Mouse (Mus musculus): ENCODE data around the gene Pinlyp. TPM values are rescaled to one million over a fixed set of nuclear protein-coding genes. Genes with fewer than 3 reads are reported as not detected.

Gene Pinlyp
- polyA plus RNA-seq, 1 experiment from 2014 or later: not detected

DNA sequence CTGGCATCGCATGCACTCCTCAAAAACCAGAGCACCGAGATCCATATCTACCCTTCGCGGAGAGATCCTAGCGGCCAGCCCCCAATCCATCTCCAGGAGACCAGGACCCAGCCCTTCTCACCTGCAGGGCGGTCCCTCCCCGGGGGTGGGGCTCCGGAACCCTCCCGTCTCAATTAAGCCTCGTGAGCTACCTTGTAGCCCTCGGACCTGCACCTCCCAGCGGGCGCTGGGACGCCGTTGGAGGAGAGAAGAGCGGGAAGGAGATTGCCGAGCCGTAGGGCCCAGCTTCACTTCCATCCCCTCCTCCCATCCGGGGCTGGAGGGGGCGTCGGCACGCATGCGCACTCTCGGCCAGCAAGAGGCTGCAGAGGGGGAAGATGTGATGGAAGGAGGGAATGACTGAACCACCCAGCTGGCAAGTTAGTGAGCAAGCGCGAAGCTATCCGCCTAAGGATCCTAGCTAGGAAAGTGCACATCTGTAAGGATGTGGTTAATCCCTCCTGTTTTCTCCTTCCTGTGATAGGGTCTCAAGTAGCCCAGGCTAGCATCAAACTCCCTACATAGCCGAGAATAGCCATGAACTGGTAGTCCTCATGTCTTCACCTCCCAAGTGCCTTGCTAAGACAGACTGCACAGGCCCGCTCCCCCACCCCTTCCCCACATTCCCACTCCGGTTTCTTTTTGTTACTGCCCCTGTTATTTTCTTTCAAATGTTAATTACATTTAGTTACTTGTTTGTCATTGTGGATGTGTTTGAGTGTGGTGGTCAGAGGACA, 41.6 kb upstream of the Pinlyp start, which contains the start of the genes Ethe1 and Zfp575:
Gene Ethe1, plus strand, starts transcription at position 214 of the 776 bp plus-strand sequence.
Gene Zfp575, minus strand, starts transcription at position 312 of the 776 bp plus-strand sequence.
- peaks cover 19% of the 10 kb centered on the region for H3K4me1 ChIP-seq (ENCODE audit: control insufficient read depth, low read depth, low read length)
- no peak for ATAC-seq (ENCODE audit: low read depth)
- H3K27me3 ChIP-seq (ENCODE audit: control insufficient read depth, insufficient read depth, low read depth, low read length): peaks cover 20% of the 10 kb centered on the region
- H3K27ac ChIP-seq (ENCODE audit: low read length): no peak within 1 kb of the TSS
- peak within 1 kb of the TSS; percentile 60 for H3K4me2 ChIP-seq (ENCODE audit: low read depth, low read length)
- H3K36me3 ChIP-seq (ENCODE audit: control insufficient read depth, insufficient read depth): no peaks in the 10 kb centered on the region
- no peaks in the 10 kb centered on the region; the same call in 1 of the 2 replicates for H3K9me3 ChIP-seq (replicated peaks; ENCODE audit: control insufficient read depth, low read length)
- H3K4me3 ChIP-seq (ENCODE audit: low read depth, low read length): peak within 1 kb of the TSS; percentile 47
- H3K9ac ChIP-seq (ENCODE audit: low read depth, low read length): peak within 1 kb of the TSS; percentile 32
- 11% methylated on average over 30 of the region's 30 CpGs for WGBS (ENCODE audit: insufficient replicate concordance)

DNA sequence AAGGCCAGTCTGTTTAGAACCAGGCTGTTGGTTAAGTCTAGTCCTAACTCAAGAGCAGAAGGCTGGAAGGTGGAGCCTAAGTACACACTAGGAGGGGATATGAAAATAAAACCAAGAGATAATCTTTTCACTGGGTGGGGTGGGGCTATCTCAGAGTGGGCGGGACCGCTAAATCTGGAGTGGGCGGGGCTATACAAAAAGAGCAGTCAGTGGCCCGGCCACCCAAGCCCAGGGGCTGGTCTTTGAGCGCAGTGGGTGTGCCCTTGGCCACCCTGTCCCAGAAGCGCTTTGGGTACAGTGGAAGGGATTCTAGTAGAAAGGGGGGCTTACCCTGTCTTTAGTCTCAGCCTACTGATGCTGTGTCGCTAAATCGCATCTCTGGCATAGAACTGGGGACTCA, 40.9 kb upstream of the Pinlyp start:
- Histone ChIP-seq H3K4me3 (ENCODE audit: low read depth, low read length) (peak overlapping the region; percentile 47; the same call in 1 of the 2 replicates), H3K9me3 (replicated peaks; ENCODE audit: control insufficient read depth, low read length) (no peaks in the 10 kb centered on the region; the same call in 1 of the 2 replicates), H3K36me3 (ENCODE audit: control insufficient read depth, insufficient read depth) (no peaks in the 10 kb centered on the region), H3K27me3 (ENCODE audit: control insufficient read depth, insufficient read depth, low read depth, low read length) (peaks cover 20% of the 10 kb centered on the region), H3K27ac (ENCODE audit: low read length) (no peak overlapping the region), H3K4me2 (ENCODE audit: low read depth, low read length) (peak overlapping the region; percentile 60), H3K9ac (ENCODE audit: low read depth, low read length) (no peak overlapping the region), H3K4me1 (ENCODE audit: control insufficient read depth, low read depth, low read length) (peaks cover 13% of the 10 kb centered on the region)
- peak; percentile 60 for ATAC-seq (ENCODE audit: low read depth)
- WGBS (ENCODE audit: insufficient replicate concordance): 11% methylated on average over 8 of the region's 8 CpGs

DNA sequence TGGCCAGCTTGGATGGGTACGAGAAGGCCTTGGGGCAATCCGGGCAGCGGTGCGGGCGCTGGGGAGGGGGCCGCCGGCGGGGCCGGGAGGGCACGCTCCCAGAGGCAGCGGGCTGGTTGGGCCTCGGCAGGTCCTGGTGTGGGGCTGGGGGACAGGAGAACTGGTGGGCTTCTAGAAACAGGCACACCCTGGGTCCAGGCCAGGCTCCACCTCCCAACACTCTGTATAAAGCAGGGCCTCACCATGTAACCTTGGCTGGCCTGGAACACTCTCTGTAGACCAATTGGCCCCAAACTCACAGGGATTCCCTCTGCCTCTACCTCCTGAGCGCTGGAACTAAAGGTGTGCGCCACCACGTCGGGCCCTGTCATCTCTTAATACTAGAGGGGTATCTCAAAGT, 40.1 kb upstream of the Pinlyp start:
- WGBS (ENCODE audit: insufficient replicate concordance): 56% methylated on average over 11 of the region's 16 CpGs
- Histone ChIP-seq H3K9me3 (replicated peaks; ENCODE audit: control insufficient read depth, low read length) (no peaks in the 10 kb centered on the region; the same call in 1 of the 2 replicates), H3K27me3 (ENCODE audit: control insufficient read depth, insufficient read depth, low read depth, low read length) (peaks cover 20% of the 10 kb centered on the region), H3K36me3 (ENCODE audit: control insufficient read depth, insufficient read depth) (no peaks in the 10 kb centered on the region), H3K4me3 (ENCODE audit: low read depth, low read length) (no peak overlapping the region), H3K4me2 (ENCODE audit: low read depth, low read length) (no peak overlapping the region), H3K27ac (ENCODE audit: low read length) (no peak overlapping the region), H3K9ac (ENCODE audit: low read depth, low read length) (no peak overlapping the region), H3K4me1 (ENCODE audit: control insufficient read depth, low read depth, low read length) (peaks cover 7% of the 10 kb centered on the region)
- ATAC-seq (ENCODE audit: low read depth): no peak

DNA sequence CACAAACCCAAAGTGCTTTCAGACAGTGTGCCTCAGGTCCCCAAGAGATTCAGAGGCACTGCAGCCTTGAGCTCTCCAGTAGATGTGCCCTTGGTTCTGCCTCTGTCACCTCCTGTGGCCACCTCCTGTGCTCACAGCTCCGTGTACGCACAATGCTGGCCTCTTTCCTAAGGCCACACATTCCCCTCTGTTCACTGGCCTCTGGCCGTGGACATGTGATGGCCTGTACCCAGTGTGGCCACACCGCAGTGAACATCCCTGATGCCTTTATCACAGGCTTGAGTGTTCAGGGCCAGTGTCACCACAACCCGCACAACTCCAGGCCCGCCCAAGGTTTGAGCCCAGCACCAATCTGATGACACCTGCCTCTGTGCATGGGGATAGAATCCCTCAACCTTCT, 39.0 kb upstream of the Pinlyp start:
- no peak for ATAC-seq (ENCODE audit: low read depth)
- H3K27ac ChIP-seq (ENCODE audit: low read length): no peak overlapping the region
- 79% methylated on average over 6 of the region's 6 CpGs for WGBS (ENCODE audit: insufficient replicate concordance)
- H3K36me3 ChIP-seq (ENCODE audit: control insufficient read depth, insufficient read depth): no peaks in the 10 kb centered on the region
- peaks cover 7% of the 10 kb centered on the region for H3K4me1 ChIP-seq (ENCODE audit: control insufficient read depth, low read depth, low read length)
- H3K4me3 ChIP-seq (ENCODE audit: low read depth, low read length): no peak overlapping the region
- no peak overlapping the region for H3K9ac ChIP-seq (ENCODE audit: low read depth, low read length)
- H3K27me3 ChIP-seq (ENCODE audit: control insufficient read depth, insufficient read depth, low read depth, low read length): peaks cover 20% of the 10 kb centered on the region
- H3K4me2 ChIP-seq (ENCODE audit: low read depth, low read length): no peak overlapping the region
- no peaks in the 10 kb centered on the region; the same call in 1 of the 2 replicates for H3K9me3 ChIP-seq (replicated peaks; ENCODE audit: control insufficient read depth, low read length)

DNA sequence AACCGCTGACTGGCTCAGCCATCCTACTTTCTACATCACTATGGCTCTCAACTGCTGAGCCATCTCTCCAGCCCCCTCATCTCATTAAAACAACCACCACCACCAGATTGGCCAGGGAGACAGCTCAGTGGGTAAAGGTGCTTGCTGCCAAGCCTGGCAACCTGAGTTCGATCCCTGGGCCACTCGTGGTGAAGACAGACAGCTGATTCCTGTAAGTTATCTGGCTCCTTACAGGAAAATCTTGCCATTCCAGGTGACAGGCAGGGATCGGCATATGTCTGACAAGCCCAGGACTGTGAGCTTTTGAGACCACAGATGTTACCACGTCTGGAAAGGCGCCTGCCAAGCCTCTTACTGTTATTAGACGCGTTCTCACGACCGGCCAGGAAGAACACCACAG, 31.9 kb upstream of the Pinlyp start:
- no peak overlapping the region for H3K27ac ChIP-seq (ENCODE audit: low read length)
- peaks cover 3% of the 10 kb centered on the region; the same call in 1 of the 2 replicates for H3K4me1 ChIP-seq (ENCODE audit: control insufficient read depth, low read depth, low read length)
- no peak overlapping the region for H3K4me3 ChIP-seq (ENCODE audit: low read depth, low read length)
- H3K27me3 ChIP-seq (ENCODE audit: control insufficient read depth, insufficient read depth, low read depth, low read length): no peaks in the 10 kb centered on the region
- ATAC-seq (ENCODE audit: low read depth): no peak
- H3K9ac ChIP-seq (ENCODE audit: low read depth, low read length): no peak overlapping the region
- 81% methylated on average over 10 of the region's 10 CpGs for WGBS (ENCODE audit: insufficient replicate concordance)
- H3K4me2 ChIP-seq (ENCODE audit: low read depth, low read length): no peak overlapping the region
- H3K9me3 ChIP-seq (replicated peaks; ENCODE audit: control insufficient read depth, low read length): no peaks in the 10 kb centered on the region
- H3K36me3 ChIP-seq (ENCODE audit: control insufficient read depth, insufficient read depth): no peaks in the 10 kb centered on the region

DNA sequence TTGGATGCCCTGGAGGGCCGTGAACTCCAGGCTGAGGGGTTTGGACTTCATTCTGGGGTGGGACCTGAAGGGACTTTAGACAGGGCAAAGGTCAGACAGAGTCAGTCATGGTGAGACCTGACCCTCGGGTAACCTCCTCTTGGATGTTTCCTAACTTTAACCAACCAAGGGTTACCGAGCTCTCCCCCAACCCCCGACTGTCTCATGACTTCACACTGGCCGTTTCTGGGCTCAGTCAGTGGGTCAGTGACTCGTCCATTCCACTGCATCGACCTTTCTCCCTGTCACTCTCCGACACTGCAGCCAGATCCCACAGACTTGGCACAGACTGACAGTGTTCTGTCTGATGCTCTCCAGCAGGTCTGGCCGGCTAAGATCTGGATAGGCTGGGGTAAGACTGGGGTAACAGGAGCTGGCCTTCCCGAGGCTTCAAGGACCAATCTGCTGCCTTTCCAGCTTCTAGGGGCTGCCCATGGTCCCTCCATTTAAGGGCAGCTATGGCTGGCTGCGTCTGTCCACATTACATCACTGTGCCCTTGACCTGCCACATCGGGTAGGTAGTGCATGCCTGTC, 28.4 kb upstream of the Pinlyp start:
- Histone ChIP-seq H3K36me3 (ENCODE audit: control insufficient read depth, insufficient read depth) (no peaks in the 10 kb centered on the region), H3K27ac (ENCODE audit: low read length) (peak overlapping the region; percentile 7; the same call in 1 of the 2 replicates), H3K9me3 (replicated peaks; ENCODE audit: control insufficient read depth, low read length) (no peaks in the 10 kb centered on the region), H3K4me3 (ENCODE audit: low read depth, low read length) (no peak overlapping the region), H3K4me2 (ENCODE audit: low read depth, low read length) (no peak overlapping the region), H3K4me1 (ENCODE audit: control insufficient read depth, low read depth, low read length) (peaks cover 3% of the 10 kb centered on the region; the same call in 1 of the 2 replicates), H3K9ac (ENCODE audit: low read depth, low read length) (no peak overlapping the region), H3K27me3 (ENCODE audit: control insufficient read depth, insufficient read depth, low read depth, low read length) (no peaks in the 10 kb centered on the region)
- WGBS (ENCODE audit: insufficient replicate concordance): 52% methylated on average over 12 of the region's 12 CpGs
- ATAC-seq (ENCODE audit: low read depth): peak; percentile 83

DNA sequence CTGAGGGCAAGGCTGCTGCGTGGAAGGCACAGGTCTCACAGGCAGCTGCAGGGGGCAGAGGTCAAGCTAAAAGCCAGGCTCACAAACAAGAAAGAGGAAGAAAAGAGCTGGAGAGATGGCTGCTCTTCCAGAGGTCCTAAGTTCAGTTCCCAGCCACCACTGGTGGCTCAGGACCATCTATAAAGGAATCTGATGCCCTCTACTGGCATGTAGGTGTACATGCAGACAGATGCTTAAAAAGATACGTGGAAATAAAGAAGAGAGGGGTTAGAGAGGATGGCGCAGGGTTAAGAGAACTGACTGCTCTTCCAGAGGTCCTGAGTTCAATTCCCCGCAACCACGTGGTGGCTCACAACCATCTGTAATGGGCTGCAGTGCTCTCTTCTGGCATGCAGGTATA, 26.5 kb upstream of the Pinlyp start:
- Histone ChIP-seq H3K9ac (ENCODE audit: low read depth, low read length) (no peak overlapping the region), H3K27ac (ENCODE audit: low read length) (no peak overlapping the region), H3K36me3 (ENCODE audit: control insufficient read depth, insufficient read depth) (peaks cover 6% of the 10 kb centered on the region), H3K27me3 (ENCODE audit: control insufficient read depth, insufficient read depth, low read depth, low read length) (no peaks in the 10 kb centered on the region), H3K4me3 (ENCODE audit: low read depth, low read length) (no peak overlapping the region), H3K4me1 (ENCODE audit: control insufficient read depth, low read depth, low read length) (peaks cover 3% of the 10 kb centered on the region; the same call in 1 of the 2 replicates), H3K9me3 (replicated peaks; ENCODE audit: control insufficient read depth, low read length) (no peaks in the 10 kb centered on the region), H3K4me2 (ENCODE audit: low read depth, low read length) (no peak overlapping the region)
- WGBS (ENCODE audit: insufficient replicate concordance): 54% methylated on average over 5 of the region's 5 CpGs
- no peak for ATAC-seq (ENCODE audit: low read depth)

DNA sequence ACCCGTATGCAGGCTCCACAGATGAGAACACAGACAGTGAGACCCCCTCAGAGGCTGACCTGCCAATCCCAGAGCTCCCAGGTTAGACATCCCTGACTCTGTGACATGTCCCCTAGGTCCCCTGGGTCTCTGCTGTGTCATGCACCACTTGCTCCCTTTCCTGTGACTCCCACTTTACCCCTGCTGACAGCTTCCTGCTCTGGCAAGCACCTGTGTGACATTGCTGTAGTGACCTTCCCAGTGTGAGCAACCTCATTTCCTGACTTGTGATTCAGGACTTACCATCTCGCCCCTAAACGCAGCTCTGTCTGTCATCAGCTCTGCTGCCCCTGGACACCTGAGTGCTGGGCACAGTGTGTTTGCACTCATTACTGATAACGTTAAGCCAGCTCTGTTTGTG, 25.2 kb upstream of the Pinlyp start:
- Histone ChIP-seq H3K9ac (ENCODE audit: low read depth, low read length) (no peak overlapping the region), H3K4me2 (ENCODE audit: low read depth, low read length) (no peak overlapping the region), H3K27ac (ENCODE audit: low read length) (no peak overlapping the region), H3K36me3 (ENCODE audit: control insufficient read depth, insufficient read depth) (peaks cover 19% of the 10 kb centered on the region), H3K27me3 (ENCODE audit: control insufficient read depth, insufficient read depth, low read depth, low read length) (no peaks in the 10 kb centered on the region), H3K4me1 (ENCODE audit: control insufficient read depth, low read depth, low read length) (peaks cover 3% of the 10 kb centered on the region; the same call in 1 of the 2 replicates), H3K4me3 (ENCODE audit: low read depth, low read length) (no peak overlapping the region), H3K9me3 (replicated peaks; ENCODE audit: control insufficient read depth, low read length) (no peaks in the 10 kb centered on the region)
- 61% methylated on average over 4 of the region's 4 CpGs for WGBS (ENCODE audit: insufficient replicate concordance)
- no peak for ATAC-seq (ENCODE audit: low read depth)

DNA sequence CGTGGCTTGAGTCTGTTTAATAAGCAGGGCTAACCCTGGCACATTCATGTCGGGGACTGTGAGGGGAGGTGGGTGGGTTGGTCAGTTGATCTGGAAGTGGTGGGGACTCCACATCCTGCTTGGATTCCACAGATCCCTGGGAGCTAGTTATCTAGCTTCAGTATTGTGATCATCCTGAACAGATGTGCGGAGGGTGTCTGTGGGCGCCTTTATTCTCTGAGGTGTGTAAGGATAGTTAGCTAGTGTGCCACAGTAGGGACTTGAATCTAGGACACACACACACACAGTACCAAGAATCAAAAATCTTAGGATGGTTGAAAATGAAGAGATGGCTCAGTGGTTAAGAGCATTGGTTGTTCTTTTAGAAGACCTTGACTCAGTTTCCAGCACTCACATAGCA, 22.6 kb upstream of the Pinlyp start:
- H3K9ac ChIP-seq (ENCODE audit: low read depth, low read length): no peak overlapping the region
- WGBS (ENCODE audit: insufficient replicate concordance): 79% methylated on average over 4 of the region's 4 CpGs
- H3K4me2 ChIP-seq (ENCODE audit: low read depth, low read length): no peak overlapping the region
- H3K36me3 ChIP-seq (ENCODE audit: control insufficient read depth, insufficient read depth): peaks cover 22% of the 10 kb centered on the region
- H3K4me3 ChIP-seq (ENCODE audit: low read depth, low read length): no peak overlapping the region
- H3K27me3 ChIP-seq (ENCODE audit: control insufficient read depth, insufficient read depth, low read depth, low read length): no peaks in the 10 kb centered on the region
- ATAC-seq (ENCODE audit: low read depth): no peak
- no peaks in the 10 kb centered on the region for H3K9me3 ChIP-seq (replicated peaks; ENCODE audit: control insufficient read depth, low read length)
- no peak overlapping the region for H3K27ac ChIP-seq (ENCODE audit: low read length)
- H3K4me1 ChIP-seq (ENCODE audit: control insufficient read depth, low read depth, low read length): peaks cover under 1% of the 10 kb centered on the region; the same call in 1 of the 2 replicates
